Mouse (Mus musculus): ENCODE data around the gene Cd207. TPM values are rescaled to one million over a fixed set of nuclear protein-coding genes. Genes with fewer than 3 reads are reported as not detected.

Gene Cd207
- 1.3 and 1.4 TPM in 2 replicates for polyA plus RNA-seq (2015; fragmentation: Nextera tagmentation; extraction: Ambion mirVana)

DNA sequence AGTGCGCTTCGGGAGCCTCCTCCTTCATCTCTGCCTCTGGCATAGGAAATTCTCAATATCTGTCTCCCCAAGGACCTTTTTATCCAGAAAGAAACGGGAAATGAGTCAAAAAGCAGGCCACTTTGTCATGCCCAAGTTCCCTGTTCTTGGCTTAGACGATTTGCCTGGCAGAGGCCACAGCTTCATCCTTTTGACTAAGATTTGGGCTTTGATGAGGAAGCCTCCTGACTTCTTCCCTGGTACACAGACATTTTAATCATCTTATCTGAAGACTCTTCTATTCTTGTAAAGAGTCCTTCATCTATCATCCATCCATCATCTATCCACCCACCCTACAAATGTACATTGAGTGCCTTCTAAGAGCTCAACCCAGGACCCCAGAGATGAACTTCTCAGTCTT lies at the start of gene Cd207:
Gene Cd207 (minus strand): TSS at position 101 of the 400 bp plus-strand sequence.
- no peak within 1 kb of the TSS for H3K4me3 ChIP-seq (ENCODE audit: low read depth, low read length)
- H3K9ac ChIP-seq (ENCODE audit: low read depth, low read length): no peak within 1 kb of the TSS
- H3K4me2 ChIP-seq (ENCODE audit: low read depth, low read length): no peak within 1 kb of the TSS
- ATAC-seq (ENCODE audit: low read depth): no peak
- H3K9me3 ChIP-seq (replicated peaks; ENCODE audit: control insufficient read depth, low read length): no peaks in the 10 kb centered on the region
- H3K27ac ChIP-seq (ENCODE audit: low read length): no peak within 1 kb of the TSS
- WGBS (ENCODE audit: insufficient replicate concordance): 47% methylated on average over 4 of the region's 4 CpGs
- H3K36me3 ChIP-seq (ENCODE audit: control insufficient read depth, insufficient read depth): no peaks in the 10 kb centered on the region
- peaks cover 2% of the 10 kb centered on the region for H3K27me3 ChIP-seq (ENCODE audit: control insufficient read depth, insufficient read depth, low read depth, low read length)
- no peaks in the 10 kb centered on the region for H3K4me1 ChIP-seq (ENCODE audit: control insufficient read depth, low read depth, low read length)

DNA sequence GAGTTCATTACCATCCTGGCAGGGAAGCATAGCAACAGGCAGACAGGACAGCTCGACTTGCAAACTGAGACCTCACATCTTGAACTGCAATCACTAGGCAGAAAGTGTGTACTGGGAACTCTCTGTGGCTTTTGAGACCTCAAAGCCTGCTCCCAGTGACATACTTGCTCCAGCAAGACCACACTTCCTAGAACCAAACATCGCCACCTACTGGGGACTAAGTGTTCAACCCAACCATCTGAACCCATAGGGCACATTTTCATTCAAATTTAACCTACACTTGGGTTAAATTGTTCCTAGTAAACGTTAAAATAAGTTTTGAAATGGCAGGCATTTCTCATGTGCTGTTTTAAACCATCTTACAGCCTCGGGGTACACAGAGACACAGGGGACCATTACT lies 49.5 kb upstream of the Cd207 start:
- Histone ChIP-seq H3K4me2 (ENCODE audit: low read depth, low read length) (no peak overlapping the region), H3K4me3 (ENCODE audit: low read depth, low read length) (no peak overlapping the region), H3K27me3 (ENCODE audit: control insufficient read depth, insufficient read depth, low read depth, low read length) (peaks cover 7% of the 10 kb centered on the region), H3K4me1 (ENCODE audit: control insufficient read depth, low read depth, low read length) (no peaks in the 10 kb centered on the region), H3K36me3 (ENCODE audit: control insufficient read depth, insufficient read depth) (no peaks in the 10 kb centered on the region), H3K9me3 (replicated peaks; ENCODE audit: control insufficient read depth, low read length) (no peaks in the 10 kb centered on the region), H3K27ac (ENCODE audit: low read length) (no peak overlapping the region), H3K9ac (ENCODE audit: low read depth, low read length) (no peak overlapping the region)
- WGBS (ENCODE audit: insufficient replicate concordance): 24% methylated on average over 4 of the region's 4 CpGs
- ATAC-seq (ENCODE audit: low read depth): no peak

DNA sequence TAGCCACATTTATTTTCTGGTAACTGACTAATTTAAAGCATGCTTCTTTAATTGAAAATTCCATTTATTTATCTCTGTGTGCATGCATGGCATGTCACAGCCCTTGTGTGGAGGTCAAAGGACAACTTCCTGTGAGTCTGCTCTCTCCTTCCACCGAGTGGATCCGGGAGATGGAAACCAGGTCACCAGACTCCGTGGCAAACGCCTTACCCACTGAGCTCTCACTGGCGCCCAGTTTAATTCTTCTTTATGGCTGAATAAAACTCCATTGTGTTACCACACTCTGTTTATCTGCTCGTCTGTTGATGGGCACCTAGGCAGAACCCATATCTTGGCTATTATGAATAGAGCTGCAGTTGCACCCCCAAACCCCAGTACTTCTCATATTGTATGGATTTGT lies 44.9 kb upstream of the Cd207 start:
- H3K27me3 ChIP-seq (ENCODE audit: control insufficient read depth, insufficient read depth, low read depth, low read length): peaks cover 46% of the 10 kb centered on the region
- 13% methylated on average over 6 of the region's 6 CpGs for WGBS (ENCODE audit: insufficient replicate concordance)
- H3K36me3 ChIP-seq (ENCODE audit: control insufficient read depth, insufficient read depth): no peaks in the 10 kb centered on the region
- H3K4me3 ChIP-seq (ENCODE audit: low read depth, low read length): no peak overlapping the region
- H3K4me1 ChIP-seq (ENCODE audit: control insufficient read depth, low read depth, low read length): no peaks in the 10 kb centered on the region
- no peak overlapping the region for H3K9ac ChIP-seq (ENCODE audit: low read depth, low read length)
- ATAC-seq (ENCODE audit: low read depth): no peak
- H3K27ac ChIP-seq (ENCODE audit: low read length): no peak overlapping the region
- H3K9me3 ChIP-seq (replicated peaks; ENCODE audit: control insufficient read depth, low read length): no peaks in the 10 kb centered on the region
- H3K4me2 ChIP-seq (ENCODE audit: low read depth, low read length): no peak overlapping the region

DNA sequence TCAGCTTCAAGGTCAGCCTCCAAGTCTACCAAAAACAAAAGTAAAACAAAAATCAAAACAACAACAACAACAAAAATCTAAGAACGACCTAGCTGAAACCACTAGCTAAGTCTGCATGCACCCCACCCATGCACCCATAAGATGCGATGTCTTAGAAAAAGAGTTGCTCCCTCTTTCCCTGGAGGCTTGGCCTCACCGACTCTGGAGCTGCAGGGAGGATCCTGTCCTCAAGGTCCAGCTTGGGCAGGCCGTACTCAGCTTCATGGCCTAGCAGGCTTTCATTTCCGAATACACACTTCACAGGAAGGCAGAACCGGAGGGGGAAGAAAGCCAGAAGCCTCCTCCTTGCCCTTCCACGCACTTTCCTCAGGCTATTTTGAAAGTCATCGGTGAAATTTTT lies 39.4 kb upstream of the Cd207 start:
- WGBS (ENCODE audit: insufficient replicate concordance): 4% methylated on average over 8 of the region's 8 CpGs
- H3K27ac ChIP-seq (ENCODE audit: low read length): no peak overlapping the region
- H3K4me3 ChIP-seq (ENCODE audit: low read depth, low read length): no peak overlapping the region
- H3K4me2 ChIP-seq (ENCODE audit: low read depth, low read length): no peak overlapping the region
- ATAC-seq (ENCODE audit: low read depth): no peak
- no peaks in the 10 kb centered on the region for H3K36me3 ChIP-seq (ENCODE audit: control insufficient read depth, insufficient read depth)
- H3K4me1 ChIP-seq (ENCODE audit: control insufficient read depth, low read depth, low read length): no peaks in the 10 kb centered on the region; the same call in 1 of the 2 replicates
- no peak overlapping the region for H3K9ac ChIP-seq (ENCODE audit: low read depth, low read length)
- peaks cover 92% of the 10 kb centered on the region for H3K27me3 ChIP-seq (ENCODE audit: control insufficient read depth, insufficient read depth, low read depth, low read length)
- H3K9me3 ChIP-seq (replicated peaks; ENCODE audit: control insufficient read depth, low read length): no peaks in the 10 kb centered on the region

DNA sequence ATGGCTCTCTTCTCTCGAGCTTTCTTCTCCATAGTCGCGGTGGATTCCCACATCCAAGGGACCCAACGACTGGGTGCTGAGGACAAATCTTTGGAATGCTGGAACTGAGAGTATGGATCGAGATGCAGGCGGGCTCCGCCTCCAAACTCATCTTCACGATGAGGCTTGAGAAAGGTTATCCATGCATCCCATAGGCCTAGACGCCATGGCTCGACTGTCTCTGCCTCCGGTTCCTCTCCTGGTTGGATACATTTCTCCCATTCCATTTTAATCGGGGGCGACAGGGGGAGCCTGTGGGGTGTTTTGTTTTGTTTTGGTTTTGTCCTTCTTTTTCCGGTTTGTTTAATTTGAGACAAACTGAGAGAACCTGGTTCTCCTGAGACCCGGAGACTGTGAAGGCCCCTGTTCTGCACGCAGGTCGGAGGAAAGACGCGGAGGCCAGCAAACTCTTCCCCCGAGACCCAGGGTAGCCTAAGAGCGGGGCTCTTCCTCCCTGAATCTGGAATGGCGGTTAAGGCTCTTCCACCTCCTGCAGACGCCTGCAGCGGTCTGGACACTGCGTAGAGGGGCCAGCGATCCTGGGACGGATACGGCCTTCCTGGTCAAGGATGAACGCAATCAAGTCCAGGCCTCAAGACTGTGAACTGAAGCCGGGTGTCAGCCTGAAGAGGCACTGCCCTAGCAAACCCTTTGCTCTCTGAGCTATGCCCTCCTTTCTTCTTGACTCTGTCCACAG lies 38.0 kb upstream of the Cd207 start:
- H3K4me1 ChIP-seq (ENCODE audit: control insufficient read depth, low read depth, low read length): peaks cover 3% of the 10 kb centered on the region; the same call in 1 of the 2 replicates
- peaks cover 92% of the 10 kb centered on the region for H3K27me3 ChIP-seq (ENCODE audit: control insufficient read depth, insufficient read depth, low read depth, low read length)
- no peak overlapping the region for H3K27ac ChIP-seq (ENCODE audit: low read length)
- ATAC-seq (ENCODE audit: low read depth): no peak
- no peak overlapping the region for H3K4me3 ChIP-seq (ENCODE audit: low read depth, low read length)
- WGBS (ENCODE audit: insufficient replicate concordance): 3% methylated on average over 30 of the region's 30 CpGs
- H3K9me3 ChIP-seq (replicated peaks; ENCODE audit: control insufficient read depth, low read length): no peaks in the 10 kb centered on the region
- H3K4me2 ChIP-seq (ENCODE audit: low read depth, low read length): no peak overlapping the region
- H3K9ac ChIP-seq (ENCODE audit: low read depth, low read length): no peak overlapping the region
- H3K36me3 ChIP-seq (ENCODE audit: control insufficient read depth, insufficient read depth): no peaks in the 10 kb centered on the region

DNA sequence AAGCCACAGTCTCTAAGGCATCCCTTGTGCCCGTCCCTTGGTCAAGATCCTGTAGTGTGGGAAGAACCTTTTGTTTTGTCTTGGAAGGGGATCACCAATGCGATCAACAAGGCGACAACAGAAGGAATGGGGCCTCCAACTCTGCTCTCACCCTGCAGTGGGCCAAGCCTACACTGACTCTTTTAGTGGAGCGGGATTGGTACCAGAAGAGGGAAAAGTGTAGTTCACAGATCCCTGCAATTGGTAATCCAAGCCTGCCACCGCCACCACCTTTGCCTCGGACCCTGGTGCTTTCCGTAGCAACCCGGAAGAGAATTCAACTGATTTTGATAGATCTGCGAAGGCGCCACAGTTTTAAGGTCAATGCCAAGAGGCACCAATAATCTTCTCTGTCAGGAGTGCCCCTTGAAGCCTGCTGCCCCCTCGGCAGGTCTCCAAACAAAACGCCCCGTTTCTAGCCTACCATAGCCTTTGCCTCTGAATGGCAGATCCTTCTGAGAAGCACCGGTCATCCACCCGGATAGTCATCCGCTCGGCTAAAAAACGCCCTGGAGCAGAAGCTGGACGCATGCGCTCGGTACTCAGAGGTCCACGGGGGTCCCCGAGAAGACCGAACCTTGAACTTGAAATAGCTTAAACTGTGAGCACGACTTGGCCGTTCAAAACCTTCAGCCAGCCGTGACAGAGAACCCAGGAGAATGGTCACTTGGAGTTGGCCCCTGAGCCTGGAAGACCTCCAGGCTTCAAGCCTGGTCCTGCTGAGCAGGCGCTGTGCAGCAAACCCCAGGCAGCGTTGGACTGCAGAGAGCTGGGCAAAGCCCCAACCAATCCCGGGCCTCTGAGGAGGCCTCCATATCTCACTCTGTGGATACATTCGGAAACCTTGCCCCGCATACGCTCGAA lies 36.8 kb upstream of the Cd207 start:
- Histone ChIP-seq H3K36me3 (ENCODE audit: control insufficient read depth, insufficient read depth) (no peaks in the 10 kb centered on the region), H3K4me1 (ENCODE audit: control insufficient read depth, low read depth, low read length) (peaks cover 3% of the 10 kb centered on the region; the same call in 1 of the 2 replicates), H3K27me3 (ENCODE audit: control insufficient read depth, insufficient read depth, low read depth, low read length) (peaks cover 97% of the 10 kb centered on the region), H3K4me3 (ENCODE audit: low read depth, low read length) (no peak overlapping the region), H3K9me3 (replicated peaks; ENCODE audit: control insufficient read depth, low read length) (no peaks in the 10 kb centered on the region), H3K4me2 (ENCODE audit: low read depth, low read length) (no peak overlapping the region), H3K27ac (ENCODE audit: low read length) (no peak overlapping the region), H3K9ac (ENCODE audit: low read depth, low read length) (no peak overlapping the region)
- WGBS (ENCODE audit: insufficient replicate concordance): 3% methylated on average over 34 of the region's 34 CpGs
- no peak for ATAC-seq (ENCODE audit: low read depth)

DNA sequence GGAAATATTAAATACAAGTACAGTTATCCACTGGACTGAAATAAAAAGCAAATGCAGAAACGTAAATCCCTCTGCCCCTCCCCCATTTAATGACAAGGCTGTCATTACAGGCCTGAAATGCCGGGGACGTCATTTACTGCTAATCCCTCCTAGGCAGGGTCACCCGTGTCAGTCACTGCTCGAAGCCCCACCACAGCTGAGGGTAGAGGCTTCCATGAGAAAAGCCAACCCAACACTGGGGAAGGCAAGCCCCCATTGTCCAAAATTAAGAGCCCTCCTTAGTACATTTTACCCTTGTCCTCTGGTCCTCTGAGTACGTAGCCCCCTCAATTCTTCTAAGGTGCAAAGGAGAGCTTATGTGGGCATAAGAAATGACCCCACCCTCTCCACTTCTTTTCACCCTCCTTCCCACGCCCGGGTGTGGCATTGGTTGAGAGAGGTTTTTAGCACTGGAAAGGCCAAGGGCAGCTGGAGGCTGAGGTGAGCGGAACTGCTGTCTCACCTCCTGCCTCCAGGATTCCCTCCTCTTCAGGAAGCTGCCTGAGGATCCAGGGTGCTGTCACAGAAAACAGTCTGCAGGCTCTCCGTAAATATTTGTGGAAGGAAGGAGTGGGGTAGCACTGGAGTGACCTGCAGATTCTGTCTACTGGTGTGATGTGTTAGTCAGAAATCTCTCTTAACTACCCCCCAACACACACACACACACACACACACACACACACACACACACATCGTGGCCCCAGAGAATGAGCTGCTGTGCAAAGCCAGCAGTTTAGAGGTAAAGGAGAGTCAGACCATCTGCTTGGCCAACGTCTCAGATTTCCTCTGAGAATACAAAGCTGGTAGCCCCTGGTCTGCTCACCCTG lies 35.8 kb upstream of the Cd207 start:
- WGBS (ENCODE audit: insufficient replicate concordance): 7% methylated on average over 12 of the region's 12 CpGs
- no peak for ATAC-seq (ENCODE audit: low read depth)
- H3K36me3 ChIP-seq (ENCODE audit: control insufficient read depth, insufficient read depth): no peaks in the 10 kb centered on the region
- H3K27ac ChIP-seq (ENCODE audit: low read length): no peak overlapping the region
- H3K4me1 ChIP-seq (ENCODE audit: control insufficient read depth, low read depth, low read length): peaks cover 3% of the 10 kb centered on the region; the same call in 1 of the 2 replicates
- no peak overlapping the region for H3K4me3 ChIP-seq (ENCODE audit: low read depth, low read length)
- H3K9ac ChIP-seq (ENCODE audit: low read depth, low read length): no peak overlapping the region
- H3K9me3 ChIP-seq (replicated peaks; ENCODE audit: control insufficient read depth, low read length): no peaks in the 10 kb centered on the region
- H3K4me2 ChIP-seq (ENCODE audit: low read depth, low read length): no peak overlapping the region
- peaks cover 99% of the 10 kb centered on the region for H3K27me3 ChIP-seq (ENCODE audit: control insufficient read depth, insufficient read depth, low read depth, low read length)

DNA sequence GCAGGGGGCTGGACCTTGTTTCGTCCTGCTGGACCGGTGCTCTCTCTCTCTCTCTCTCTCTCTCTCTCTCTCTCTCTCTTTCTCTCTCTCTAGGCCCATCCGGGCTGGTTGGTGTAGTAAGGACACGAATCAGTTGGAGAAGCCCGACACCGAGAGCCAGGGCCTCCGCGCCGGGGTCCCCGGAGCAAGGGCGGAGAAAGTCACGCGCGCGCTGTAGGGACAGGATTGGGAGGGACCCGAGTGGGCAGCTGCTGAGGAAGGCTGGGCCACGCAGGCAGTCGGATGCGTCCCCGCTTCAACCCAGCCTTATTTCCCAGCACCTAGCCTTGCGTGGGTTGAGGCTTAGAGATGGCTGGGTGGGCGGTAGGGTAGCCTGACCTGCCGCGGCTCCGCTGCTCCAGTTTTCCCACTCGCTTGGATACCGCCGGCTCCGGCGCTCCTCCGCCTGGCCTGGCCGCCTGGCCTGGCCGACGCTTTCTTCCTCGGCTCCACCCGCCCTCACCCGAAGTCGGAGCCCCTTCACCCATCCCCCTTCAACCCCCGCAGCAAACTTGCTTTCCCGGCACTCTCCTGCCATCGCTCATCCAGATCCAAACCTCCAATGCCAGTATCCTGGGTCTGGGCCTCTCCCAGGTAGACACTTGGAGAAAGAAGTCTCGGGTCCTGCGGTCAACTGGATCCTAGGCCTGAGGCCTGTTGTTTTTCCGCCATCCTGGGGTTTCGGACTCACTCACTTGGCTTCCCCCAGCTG lies 34.2 kb upstream of the Cd207 start:
- no peak overlapping the region for H3K27ac ChIP-seq (ENCODE audit: low read length)
- no peak overlapping the region for H3K4me2 ChIP-seq (ENCODE audit: low read depth, low read length)
- H3K9ac ChIP-seq (ENCODE audit: low read depth, low read length): no peak overlapping the region
- H3K27me3 ChIP-seq (ENCODE audit: control insufficient read depth, insufficient read depth, low read depth, low read length): peaks cover 99% of the 10 kb centered on the region
- no peaks in the 10 kb centered on the region for H3K9me3 ChIP-seq (replicated peaks; ENCODE audit: control insufficient read depth, low read length)
- H3K4me1 ChIP-seq (ENCODE audit: control insufficient read depth, low read depth, low read length): peaks cover 3% of the 10 kb centered on the region; the same call in 1 of the 2 replicates
- no peaks in the 10 kb centered on the region for H3K36me3 ChIP-seq (ENCODE audit: control insufficient read depth, insufficient read depth)
- no peak for ATAC-seq (ENCODE audit: low read depth)
- 6% methylated on average over 45 of the region's 45 CpGs for WGBS (ENCODE audit: insufficient replicate concordance)
- no peak overlapping the region for H3K4me3 ChIP-seq (ENCODE audit: low read depth, low read length)
